Mouse (Mus musculus) forebrain, embryonic 13.5 days (tissue): ENCODE measurements at regions not wholly inside any gene's neighbourhood (a gene's known extent, or its start where the extent isn't known, plus 50 kb on each side); places are given as distances from the start of the nearest gene placed in this dataset.

Experiments
- ATAC-seq: fragments of 200-750 bp; cut with Nextera tagmentation; 2 replicates; pipeline ENCODE4 v1.8.0; 2017
- H3K27ac ChIP-seq: fragments of 300-500 bp; sonication (generic); 2 replicates; pipeline ENCODE4 v1.5.1; 2015; ENCODE audit warnings: inconsistent platforms, mild to moderate bottlenecking, moderate library complexity
- H3K27me3 ChIP-seq: fragments of 300-500 bp; sonication (generic); 2 replicates; pipeline ENCODE4 v1.6.1; 2015; ENCODE audit warnings: mild to moderate bottlenecking, inconsistent platforms
- H3K36me3 ChIP-seq: fragments of 300-500 bp; sonication (generic); 2 replicates; pipeline ENCODE4 v1.6.1; 2015; ENCODE audit warnings: mild to moderate bottlenecking, inconsistent platforms; ENCODE audit not compliant: poor library complexity, severe bottlenecking
- H3K4me1 ChIP-seq: fragments of 300-500 bp; sonication (generic); 2 replicates; pipeline ENCODE4 v1.6.1; 2015; ENCODE audit warnings: inconsistent platforms
- H3K4me2 ChIP-seq: fragments of 300-500 bp; sonication (generic); 2 replicates; pipeline ENCODE4 v1.6.1; 2015; ENCODE audit warnings: inconsistent platforms, mild to moderate bottlenecking, moderate library complexity
- H3K4me3 ChIP-seq: fragments of 300-500 bp; sonication (generic); 2 replicates; pipeline ENCODE4 v1.5.1; 2015; ENCODE audit warnings: mild to moderate bottlenecking, inconsistent platforms
- H3K9ac ChIP-seq: fragments of 300-500 bp; sonication (generic); 2 replicates; pipeline ENCODE4 v1.6.1; 2015; ENCODE audit warnings: mild to moderate bottlenecking, inconsistent platforms
- H3K9me3 ChIP-seq: fragments of 300-500 bp; sonication (generic); replicated peaks from 2 replicates; pipeline ENCODE4 v1.6.1; 2016; ENCODE audit warnings: inconsistent platforms
- WGBS: fragments of 180-500 bp; shearing (Covaris S2); methylation state at CpG from one replicate; pipeline ENCODE4 v1.1.7; 2015; 5-methylcytosine and 5-hydroxymethylcytosine counted together

- Histone ChIP-seq H3K36me3 (no peaks in the 10 kb centered on the region), H3K9ac (no peak overlapping the region), H3K27me3 (no peaks in the 10 kb centered on the region), H3K27ac (no peak overlapping the region), H3K4me3 (no peak overlapping the region), H3K9me3 (no peaks in the 10 kb centered on the region), H3K4me2 (no peak overlapping the region), H3K4me1 (no peaks in the 10 kb centered on the region)
- WGBS, result 68% methylated on average over 7 of the region's 7 CpGs
- no peak for ATAC-seq
Measured at GRCm38 (mm10) chr12:113338891-113339290, 150.4 kb upstream of the Adam6b start.

- H3K4me3 ChIP-seq, result no peak overlapping the region
- no peak overlapping the region for H3K27ac ChIP-seq
- WGBS, result 66% methylated on average over 3 of the region's 3 CpGs
- no peak overlapping the region for H3K9ac ChIP-seq
- H3K9me3 ChIP-seq, result no peaks in the 10 kb centered on the region
- no peak overlapping the region for H3K4me2 ChIP-seq
- ATAC-seq, result no peak
- H3K27me3 ChIP-seq, result no peaks in the 10 kb centered on the region
- H3K36me3 ChIP-seq, result no peaks in the 10 kb centered on the region
- no peaks in the 10 kb centered on the region for H3K4me1 ChIP-seq
Measured at GRCm38 (mm10) chr12:113341046-113341445, 148.3 kb upstream of the Adam6b start.

DNA sequence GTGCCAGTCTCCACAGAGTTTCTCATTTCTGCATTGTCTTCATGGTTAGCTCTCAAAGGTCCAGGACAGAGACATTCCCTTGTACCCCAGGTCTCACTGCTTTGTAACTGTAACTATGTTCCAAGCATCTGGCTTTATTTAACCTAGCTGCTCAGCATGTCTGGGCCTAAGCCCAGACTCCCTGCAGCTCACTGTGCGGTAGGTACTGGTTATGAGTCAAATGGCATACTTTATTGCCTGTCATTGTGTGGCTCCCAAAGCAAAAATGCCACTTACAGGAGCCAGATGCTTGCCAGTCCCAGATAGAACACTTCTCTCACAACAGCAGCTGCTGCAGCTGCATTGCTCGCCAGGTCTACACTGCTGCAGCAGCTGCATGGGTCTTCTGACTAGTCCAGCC lies 134.2 kb upstream of the Adam6b start:
- 62% methylated on average over 2 of the region's 2 CpGs for WGBS
- Histone ChIP-seq H3K27ac (no peak overlapping the region), H3K36me3 (no peaks in the 10 kb centered on the region), H3K4me1 (no peaks in the 10 kb centered on the region), H3K27me3 (no peaks in the 10 kb centered on the region), H3K9ac (no peak overlapping the region), H3K4me3 (no peak overlapping the region), H3K4me2 (no peak overlapping the region), H3K9me3 (no peaks in the 10 kb centered on the region)
- no peak for ATAC-seq

DNA sequence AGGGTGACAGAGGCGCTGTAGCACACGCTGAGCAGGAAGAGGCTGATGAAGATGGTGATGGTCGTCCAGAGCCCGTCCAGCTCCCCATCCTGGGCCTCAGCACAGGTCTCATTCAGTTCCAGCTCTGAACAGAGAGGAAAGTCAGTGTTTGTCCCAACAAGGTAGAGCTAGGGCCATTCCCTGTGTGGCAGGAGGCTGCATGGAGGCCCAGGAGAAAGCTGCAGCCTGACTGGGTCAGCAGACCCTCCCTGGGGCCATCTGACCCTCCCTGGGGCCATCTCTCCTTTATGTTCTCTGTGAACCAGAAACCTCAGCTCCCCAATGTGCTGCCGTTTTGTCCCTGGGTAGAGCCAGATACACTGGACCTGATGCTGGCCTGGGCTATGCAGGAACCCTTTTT lies 131.2 kb upstream of the Adam6b start:
- Histone ChIP-seq H3K9me3 (no peaks in the 10 kb centered on the region), H3K27me3 (no peaks in the 10 kb centered on the region), H3K9ac (no peak overlapping the region), H3K27ac (no peak overlapping the region), H3K4me2 (no peak overlapping the region), H3K4me1 (no peaks in the 10 kb centered on the region), H3K4me3 (no peak overlapping the region), H3K36me3 (no peaks in the 10 kb centered on the region)
- 78% methylated on average over 5 of the region's 5 CpGs for WGBS
- no peak for ATAC-seq

GRCm38 (mm10) chr12:113360032-113360431 lies 129.3 kb upstream of the Adam6b start:
- Histone ChIP-seq H3K9ac (no peak overlapping the region), H3K27ac (no peak overlapping the region), H3K4me1 (no peaks in the 10 kb centered on the region), H3K4me2 (no peak overlapping the region), H3K9me3 (no peaks in the 10 kb centered on the region), H3K4me3 (no peak overlapping the region), H3K27me3 (no peaks in the 10 kb centered on the region), H3K36me3 (no peaks in the 10 kb centered on the region)
- WGBS, result 88% methylated on average over 7 of the region's 7 CpGs
- no peak for ATAC-seq

- H3K4me1 ChIP-seq, result no peaks in the 10 kb centered on the region
- ATAC-seq, result no peak
- H3K36me3 ChIP-seq, result no peaks in the 10 kb centered on the region
- 73% methylated on average over 2 of the region's 2 CpGs for WGBS
- H3K9me3 ChIP-seq, result peaks cover 4% of the 10 kb centered on the region; the same call in 1 of the 2 replicates
- H3K4me2 ChIP-seq, result no peak overlapping the region
- H3K9ac ChIP-seq, result no peak overlapping the region
- H3K27ac ChIP-seq, result no peak overlapping the region
- no peaks in the 10 kb centered on the region for H3K27me3 ChIP-seq
- H3K4me3 ChIP-seq, result no peak overlapping the region
Measured at GRCm38 (mm10) chr12:113362409-113363038, 126.8 kb upstream of the Adam6b start.

DNA sequence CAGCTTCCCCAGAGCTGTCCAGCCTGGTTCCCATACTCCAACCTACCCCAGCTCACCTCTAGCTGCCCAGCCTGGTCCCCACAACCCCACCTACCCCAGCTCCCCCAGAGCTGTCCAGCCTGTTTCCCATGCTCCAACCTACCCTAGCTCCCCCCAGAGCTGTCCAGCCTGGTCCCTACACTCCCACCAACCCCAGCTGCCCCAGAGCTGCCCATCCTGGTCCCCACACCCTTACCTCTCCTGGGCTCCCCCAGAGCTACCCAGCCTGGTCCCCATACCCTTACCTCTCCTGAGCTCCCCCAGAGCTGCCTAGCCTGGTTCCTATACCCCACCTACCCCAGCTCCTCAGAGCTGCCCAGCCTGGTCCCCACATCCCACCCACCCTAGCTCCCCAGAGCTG lies 125.3 kb upstream of the Adam6b start:
- Histone ChIP-seq H3K4me2 (no peak overlapping the region), H3K27ac (no peak overlapping the region), H3K9me3 (peaks cover 4% of the 10 kb centered on the region; the same call in 1 of the 2 replicates), H3K36me3 (no peaks in the 10 kb centered on the region), H3K4me3 (no peak overlapping the region), H3K4me1 (no peaks in the 10 kb centered on the region), H3K9ac (no peak overlapping the region), H3K27me3 (no peaks in the 10 kb centered on the region)
- no peak for ATAC-seq

DNA sequence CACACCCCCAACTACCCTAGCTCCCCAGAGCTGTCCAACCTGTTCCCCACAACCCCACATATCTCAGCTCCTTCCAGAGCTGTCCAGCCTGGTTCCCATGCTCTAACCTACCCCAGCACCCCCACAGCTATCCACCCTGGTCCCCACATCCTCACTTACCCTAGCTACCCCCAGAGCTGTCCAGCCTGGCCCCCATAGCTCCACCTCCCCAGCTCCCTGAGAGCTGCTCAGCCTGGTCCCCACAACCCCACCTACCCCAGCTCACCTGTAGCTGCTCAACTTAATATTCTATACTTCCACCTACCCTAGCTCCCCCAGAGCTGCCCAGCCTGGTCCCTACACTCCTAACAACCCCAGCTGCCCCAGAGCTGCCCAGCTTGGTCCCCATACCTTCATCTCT lies 124.9 kb upstream of the Adam6b start:
- H3K4me1 ChIP-seq, result no peaks in the 10 kb centered on the region
- H3K27ac ChIP-seq, result no peak overlapping the region
- no peaks in the 10 kb centered on the region for H3K27me3 ChIP-seq
- no peaks in the 10 kb centered on the region for H3K36me3 ChIP-seq
- no peak overlapping the region for H3K4me3 ChIP-seq
- H3K9ac ChIP-seq, result no peak overlapping the region
- H3K9me3 ChIP-seq, result peaks cover 4% of the 10 kb centered on the region; the same call in 1 of the 2 replicates
- no peak for ATAC-seq
- H3K4me2 ChIP-seq, result no peak overlapping the region

- Histone ChIP-seq H3K4me2 (no peak overlapping the region), H3K4me3 (no peak overlapping the region), H3K9me3 (peaks cover 4% of the 10 kb centered on the region; the same call in 1 of the 2 replicates), H3K4me1 (no peaks in the 10 kb centered on the region), H3K9ac (no peak overlapping the region), H3K36me3 (no peaks in the 10 kb centered on the region), H3K27ac (no peak overlapping the region), H3K27me3 (no peaks in the 10 kb centered on the region)
- WGBS, result 57% methylated on average over 2 of the region's 2 CpGs
- ATAC-seq, result no peak
Measured at GRCm38 (mm10) chr12:113365783-113366182, 123.5 kb upstream of the Adam6b start.

- no peaks in the 10 kb centered on the region for H3K27me3 ChIP-seq
- H3K9me3 ChIP-seq, result peaks cover 4% of the 10 kb centered on the region; the same call in 1 of the 2 replicates
- H3K4me3 ChIP-seq, result no peak overlapping the region
- no peaks in the 10 kb centered on the region for H3K36me3 ChIP-seq
- no peaks in the 10 kb centered on the region for H3K4me1 ChIP-seq
- no peak for ATAC-seq
- no peak overlapping the region for H3K4me2 ChIP-seq
- WGBS, result 71% methylated on average over 1 of the region's 1 CpGs
- no peak overlapping the region for H3K27ac ChIP-seq
- no peak overlapping the region for H3K9ac ChIP-seq
Measured at GRCm38 (mm10) chr12:113366394-113366793, 122.9 kb upstream of the Adam6b start.

DNA sequence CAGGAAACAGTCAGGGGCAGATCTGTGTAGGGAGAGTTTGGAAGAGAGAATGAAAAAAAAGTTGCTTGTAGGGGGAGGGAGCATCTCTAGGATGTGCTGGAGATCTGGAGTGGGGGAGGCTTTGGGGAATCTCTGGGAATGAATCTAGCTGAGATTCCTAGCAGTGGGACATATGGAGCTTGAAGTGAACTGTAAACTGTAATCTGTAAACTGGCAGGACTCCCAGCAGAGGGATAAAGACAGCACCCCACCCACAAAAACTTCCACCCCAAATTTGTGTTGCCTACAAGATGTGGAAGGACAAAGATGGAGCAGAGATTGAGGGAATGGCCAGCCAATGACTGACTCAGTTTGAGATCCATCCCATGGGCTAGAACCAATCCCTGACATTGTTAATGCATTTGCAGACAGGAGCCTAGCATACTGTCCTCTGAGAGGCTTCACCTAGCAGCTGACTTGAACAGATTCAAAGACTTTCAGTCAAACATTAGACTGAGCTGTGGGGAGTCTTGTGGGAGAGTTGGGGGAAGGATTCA lies 87.7 kb upstream of the Adam6b start:
- H3K9me3 ChIP-seq, result peaks cover 14% of the 10 kb centered on the region
- H3K4me2 ChIP-seq, result no peak overlapping the region
- no peak overlapping the region for H3K9ac ChIP-seq
- no peak for ATAC-seq
- H3K4me1 ChIP-seq, result no peaks in the 10 kb centered on the region
- no peak overlapping the region for H3K4me3 ChIP-seq
- H3K27ac ChIP-seq, result no peak overlapping the region
- H3K27me3 ChIP-seq, result no peaks in the 10 kb centered on the region
- no peaks in the 10 kb centered on the region for H3K36me3 ChIP-seq

- H3K9ac ChIP-seq, result no peak overlapping the region
- no peaks in the 10 kb centered on the region for H3K4me1 ChIP-seq
- no peak for ATAC-seq
- no peak overlapping the region for H3K27ac ChIP-seq
- no peak overlapping the region for H3K4me3 ChIP-seq
- 85% methylated on average over 2 of the region's 2 CpGs for WGBS
- peaks cover 18% of the 10 kb centered on the region for H3K9me3 ChIP-seq
- H3K4me2 ChIP-seq, result no peak overlapping the region
- H3K36me3 ChIP-seq, result no peaks in the 10 kb centered on the region
- H3K27me3 ChIP-seq, result no peaks in the 10 kb centered on the region
Measured at GRCm38 (mm10) chr12:113402823-113403222, 86.5 kb upstream of the Adam6b start.

- Histone ChIP-seq H3K9ac (no peak overlapping the region), H3K27me3 (no peaks in the 10 kb centered on the region), H3K4me3 (no peak overlapping the region), H3K36me3 (no peaks in the 10 kb centered on the region), H3K27ac (no peak overlapping the region), H3K4me2 (no peak overlapping the region), H3K9me3 (peaks cover 35% of the 10 kb centered on the region; the same call in 1 of the 2 replicates), H3K4me1 (no peaks in the 10 kb centered on the region)
- WGBS, result 83% methylated on average over 5 of the region's 5 CpGs
- no peak for ATAC-seq
Measured at GRCm38 (mm10) chr12:113411113-113411512, 78.2 kb upstream of the Adam6b start.
